Mouse (Mus musculus): ENCODE measurements around the gene Mpnd.

Gene Mpnd

DNA sequence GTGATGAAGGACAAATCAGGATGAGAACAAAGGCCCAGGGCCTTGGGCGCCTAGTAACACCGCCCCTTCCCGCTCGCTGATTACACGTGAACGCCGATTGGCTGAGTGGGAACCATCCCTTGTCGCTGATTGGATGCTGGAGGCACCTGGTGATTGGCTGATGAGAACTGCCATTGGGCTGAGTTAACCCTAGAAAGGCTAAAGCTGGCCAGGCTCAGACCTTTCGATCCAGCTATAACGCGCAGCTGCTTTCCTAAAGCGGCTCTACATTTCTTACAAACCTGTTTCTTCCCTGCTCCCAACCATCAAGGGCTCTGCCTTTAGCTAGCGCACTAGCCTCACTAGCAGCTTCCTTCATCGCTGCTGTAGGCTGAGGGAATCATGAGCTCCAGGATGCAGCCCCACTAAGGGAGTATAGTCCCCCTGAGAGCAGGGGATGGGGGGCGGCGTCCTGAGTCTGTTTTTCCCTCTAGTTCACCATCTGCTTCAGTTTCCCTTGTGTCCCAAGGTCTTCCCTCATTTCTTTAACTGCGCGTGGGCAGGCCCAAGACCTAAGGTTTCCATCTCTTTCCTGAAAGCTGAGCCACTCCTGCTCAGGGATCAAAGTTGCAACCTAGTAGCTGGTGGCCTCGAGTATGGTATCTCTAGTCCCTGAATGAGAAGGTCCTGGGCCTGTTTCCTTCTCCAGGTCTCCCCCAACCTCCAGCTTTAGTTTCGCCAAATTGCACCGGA, 3.0 kb downstream of the Mpnd start:
- POLR2A ChIA-PET: interaction anchor here (0.6 to 5.3 kb wide), 78 partner anchors 8 to 538 kb away, joined by 3 to 97 read pairs (median 5); partner anchors contain the start of genes Sh3gl1 (in 4 of the 4), Yju2 (in 4 of the 4), Hdgfl2 (in 3 of the 4) and Chaf1a (in 2 of the 4)
- CTCF ChIA-PET: interaction anchor here (0.6 to 4.2 kb wide), 41 partner anchors 8 to 342 kb away, joined by 3 to 43 read pairs (median 4); partner anchors contain the start of genes Sh3gl1 (in 4 of the 4), Chaf1a (in 1 of the 4), Hdgfl2 (in 1 of the 4) and Kdm4b (in 1 of the 4)

DNA sequence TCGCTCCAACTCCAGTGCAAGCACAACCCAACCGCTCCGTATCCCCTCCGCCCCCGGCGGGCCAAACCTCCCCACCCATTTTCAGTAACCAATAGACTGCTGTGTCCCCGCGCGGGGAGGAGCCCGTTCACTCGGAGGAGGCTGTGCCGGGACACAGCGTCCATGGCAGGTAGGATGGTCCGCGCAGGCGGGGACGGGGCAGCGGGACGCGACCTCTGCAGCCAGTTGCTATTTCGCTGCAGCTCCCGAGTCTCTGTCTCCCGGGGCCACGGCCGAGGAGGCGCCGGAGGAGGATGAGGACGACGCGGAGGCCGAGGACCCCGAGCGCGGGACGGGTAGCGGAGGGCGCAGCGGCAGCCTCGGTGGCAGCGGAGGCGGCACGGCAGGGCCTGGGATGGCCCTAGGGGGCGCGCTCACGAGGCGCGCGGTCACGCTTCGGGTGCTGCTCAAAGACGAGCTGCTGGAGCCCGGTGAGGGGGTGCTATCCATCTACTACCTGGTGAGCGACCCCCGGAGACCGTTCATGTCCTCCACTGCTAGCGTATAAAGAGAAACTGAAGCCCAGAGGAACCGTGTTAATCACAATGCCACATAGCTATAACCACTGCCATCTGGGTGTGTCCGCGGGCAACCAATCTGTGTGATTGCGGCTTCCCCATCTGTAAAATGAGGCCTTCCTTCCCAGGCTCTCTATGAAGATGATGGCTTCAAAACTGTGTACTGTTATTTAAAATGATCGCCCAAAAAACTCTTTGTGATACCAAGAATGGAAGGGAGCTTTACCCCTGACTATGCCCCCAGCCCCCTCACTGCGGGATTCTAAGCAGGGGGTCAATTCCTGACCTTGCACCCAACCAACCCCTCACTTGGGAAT, 3.8 kb downstream of the Mpnd start:
- CTCF ChIA-PET: interaction anchor here (0.5 to 4.2 kb wide), 65 partner anchors 8 to 525 kb away, joined by 3 to 43 read pairs (median 4); partner anchors contain the start of genes Sh3gl1 (in 4 of the 4), Chaf1a (in 1 of the 4), Dpp9 (in 1 of the 4) and Ebi3 (in 1 of the 4)
- POLR2A ChIA-PET: interaction anchor here (0.6 to 5.3 kb wide), 81 partner anchors 8 to 602 kb away, joined by 3 to 97 read pairs (median 5); partner anchors contain the start of genes Sh3gl1 (in 4 of the 4), Chaf1a (in 3 of the 4), Hdgfl2 (in 3 of the 4) and Yju2 (in 3 of the 4)

DNA sequence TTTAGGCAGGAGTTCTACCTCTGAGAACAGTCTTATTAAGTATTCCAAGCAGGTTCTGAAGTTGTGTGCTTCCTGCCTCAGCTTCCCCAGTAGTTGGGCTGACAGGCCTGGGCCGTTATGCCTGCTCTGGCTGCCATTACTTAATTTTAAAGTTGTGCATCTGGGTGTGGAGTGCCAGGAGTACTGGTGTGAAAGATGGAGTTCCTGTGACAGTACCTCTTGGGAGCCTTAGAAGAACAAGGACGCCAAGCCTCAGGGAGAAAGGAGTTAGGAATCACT, 4.4 kb downstream of the Mpnd start:
- POLR2A ChIA-PET: interaction anchor here (0.6 to 5.3 kb wide), 55 partner anchors 8 to 602 kb away, joined by 3 to 97 read pairs (median 9); partner anchors contain the start of genes Sh3gl1 (in 4 of the 4), Chaf1a (in 3 of the 4), Hdgfl2 (in 3 of the 4) and Yju2 (in 3 of the 4)
- CTCF ChIA-PET: interaction anchor here (0.5 to 4.2 kb wide), 54 partner anchors 8 to 526 kb away, joined by 3 to 43 read pairs (median 4); partner anchors contain the start of genes Sh3gl1 (in 3 of the 4), Chaf1a (in 1 of the 4), Dpp9 (in 1 of the 4) and Ebi3 (in 1 of the 4)

DNA sequence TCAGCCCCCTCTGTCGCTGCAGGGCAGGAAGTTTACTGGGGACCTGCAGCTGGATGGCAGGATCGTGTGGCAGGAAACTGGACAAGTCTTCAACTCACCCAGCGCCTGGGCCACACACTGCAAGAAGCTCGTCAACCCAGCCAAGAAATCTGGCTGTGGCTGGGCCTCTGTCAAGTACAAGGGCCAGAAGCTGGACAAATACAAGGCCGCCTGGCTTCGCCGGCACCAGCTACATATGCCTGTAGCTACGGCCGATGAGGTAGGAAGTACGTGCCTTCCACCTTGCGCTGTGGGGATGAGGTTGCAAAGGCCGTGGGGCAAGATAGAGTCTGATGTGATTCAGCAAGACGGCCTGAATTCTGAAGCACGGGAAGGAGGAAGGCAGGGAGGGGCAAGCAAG, 4.7 kb downstream of the Mpnd start:
- POLR2A ChIA-PET: interaction anchor here (0.7 to 5.3 kb wide), 41 partner anchors 8 to 601 kb away, joined by 3 to 97 read pairs (median 13); partner anchors contain the start of genes Chaf1a (in 3 of the 4), Sh3gl1 (in 3 of the 4), Hdgfl2 (in 2 of the 4) and Ubxn6 (in 2 of the 4)

DNA sequence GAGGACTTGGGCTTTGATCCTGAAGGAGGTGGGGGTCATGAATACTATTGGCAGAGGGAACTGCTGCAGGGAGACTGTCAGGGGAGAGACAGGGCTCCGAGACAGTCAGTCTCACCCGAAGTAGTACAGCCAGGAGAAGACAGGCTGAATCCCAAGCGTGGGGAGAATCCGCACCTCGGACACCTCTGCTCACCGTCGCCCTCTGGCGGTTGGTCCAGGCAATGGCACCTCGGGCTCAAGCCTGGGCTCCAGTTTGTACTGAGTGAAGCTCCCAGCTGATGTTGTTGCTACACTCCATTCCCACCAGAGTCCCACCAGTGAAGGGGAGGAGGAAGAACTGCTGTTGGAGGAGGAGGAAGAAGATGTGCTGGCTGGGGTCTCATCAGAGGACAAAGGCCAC, 5.2 kb downstream of the Mpnd start:
- ChIA-PET CTCF (interaction anchor here (0.6 to 4.2 kb wide), 43 partner anchors 8 to 1336 kb away, joined by 3 to 43 read pairs (median 4); partner anchors contain the start of genes Sh3gl1 (in 3 of the 4), Ebi3 (in 2 of the 4), Chaf1a (in 1 of the 4) and Fsd1 (in 1 of the 4)), POLR2A (interaction anchor here in 3 of 4 experiments (0.6 to 5.3 kb wide), 30 partner anchors 7 to 1096 kb away, joined by 3 to 97 read pairs (median 15); partner anchors contain the start of genes Chaf1a (in 2 of the 3), Sh3gl1 (in 2 of the 3), Hdgfl2 (in 1 of the 3) and Kdm4b (in 1 of the 3))

More for the DNA sequence above, 4.7 kb downstream of the Mpnd start:
- CTCF ChIA-PET: interaction anchor here (0.6 to 4.2 kb wide), 52 partner anchors 8 to 526 kb away, joined by 3 to 43 read pairs (median 4); partner anchors contain the start of genes Sh3gl1 (in 3 of the 4), Chaf1a (in 2 of the 4), Dpp9 (in 1 of the 4) and Ebi3 (in 1 of the 4)

DNA sequence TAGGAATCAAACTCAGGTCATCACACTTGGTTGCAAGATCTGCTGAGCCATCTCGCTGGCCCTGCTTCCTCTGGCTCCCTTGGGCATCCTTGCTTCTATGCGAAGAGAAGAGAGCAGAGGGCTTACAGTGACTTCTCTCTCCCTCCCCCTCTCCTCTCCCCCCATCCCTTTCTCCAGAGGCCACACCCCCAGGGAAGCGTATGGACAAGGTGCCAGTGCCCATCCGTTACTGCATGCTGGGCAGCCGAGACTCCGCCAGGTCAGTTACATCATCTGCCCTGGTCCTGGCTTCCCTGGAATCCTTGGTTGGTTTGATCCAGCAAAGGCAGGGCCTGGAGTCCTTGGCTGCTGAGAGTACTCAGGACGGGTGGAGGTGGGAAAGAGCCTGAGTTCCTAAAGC, 5.9 kb downstream of the Mpnd start:
- ChIA-PET POLR2A (interaction anchor here in 3 of 4 experiments (0.6 to 5.3 kb wide), 14 partner anchors 21 to 1096 kb away, joined by 3 to 97 read pairs (median 16); partner anchors contain the start of genes Chaf1a (in 2 of the 3), Sh3gl1 (in 2 of the 3), Hdgfl2 (in 1 of the 3) and Kdm4b (in 1 of the 3)), CTCF (interaction anchor here (0.6 to 4.2 kb wide), 28 partner anchors 9 to 1337 kb away, joined by 3 to 43 read pairs (median 5); partner anchors contain the start of genes Sh3gl1 (in 3 of the 4), Chaf1a (in 1 of the 4), Ebi3 (in 1 of the 4) and Fsd1 (in 1 of the 4))

DNA sequence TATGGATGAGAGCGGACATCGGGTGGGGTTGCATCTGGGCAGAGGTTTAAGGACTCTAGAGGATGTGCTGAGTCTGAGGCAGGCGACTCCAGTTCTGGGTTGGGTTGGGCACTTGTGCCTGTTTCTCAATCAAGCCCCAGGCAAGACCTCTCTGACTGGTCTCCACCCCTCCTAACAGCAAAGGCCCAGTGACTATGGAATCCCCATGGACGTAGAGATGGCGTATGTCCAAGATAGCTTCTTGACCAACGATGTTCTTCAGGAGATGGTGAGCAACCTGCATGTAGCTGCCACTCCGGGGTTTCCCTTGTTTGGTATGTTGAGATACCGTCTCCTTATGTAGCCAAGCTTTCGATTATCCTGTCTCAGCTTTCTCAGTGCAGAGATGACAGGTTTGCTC, 9.8 kb downstream of the Mpnd start:
- ChIA-PET POLR2A (interaction anchor here in 2 of 4 experiments (0.6 to 8.7 kb wide), 4 partner anchors 14 to 54 kb away, joined by 3 to 73 read pairs (median 47); partner anchors contain the start of gene Sh3gl1 (in 1 of the 2)), CTCF (interaction anchor here in 3 of 4 experiments (0.7 to 1.0 kb wide), 3 partner anchors 58 to 537 kb away, joined by 3 to 5 read pairs (median 3); no protein-coding TSS in a partner anchor)

DNA sequence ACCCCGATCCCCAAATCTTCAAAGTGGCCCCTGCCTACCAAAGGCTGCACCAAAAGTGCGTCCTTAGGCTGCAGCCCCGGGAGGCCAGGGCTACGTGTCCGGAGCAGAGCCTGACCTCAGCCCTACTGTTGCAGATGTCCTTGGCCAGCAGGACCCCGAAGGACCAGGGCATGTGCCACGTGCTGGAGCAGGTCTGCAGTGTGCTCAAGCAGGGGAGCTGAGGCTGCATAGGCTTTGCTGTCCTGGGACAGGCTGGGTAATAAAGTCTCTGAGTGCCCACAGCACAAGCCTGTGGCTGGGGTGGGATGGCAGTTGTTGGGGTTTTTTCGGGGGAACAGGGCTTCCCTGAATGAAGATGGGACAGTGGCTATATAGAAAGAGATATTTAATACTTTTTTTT, 10.9 kb downstream of the Mpnd start:
- CTCF ChIA-PET: interaction anchor here in 2 of 4 experiments (0.5 to 2.9 kb wide), 3 partner anchors 8 to 49 kb away, joined by 3 to 39 read pairs (median 16); partner anchors contain the start of gene Sh3gl1 (in 1 of the 2)

DNA sequence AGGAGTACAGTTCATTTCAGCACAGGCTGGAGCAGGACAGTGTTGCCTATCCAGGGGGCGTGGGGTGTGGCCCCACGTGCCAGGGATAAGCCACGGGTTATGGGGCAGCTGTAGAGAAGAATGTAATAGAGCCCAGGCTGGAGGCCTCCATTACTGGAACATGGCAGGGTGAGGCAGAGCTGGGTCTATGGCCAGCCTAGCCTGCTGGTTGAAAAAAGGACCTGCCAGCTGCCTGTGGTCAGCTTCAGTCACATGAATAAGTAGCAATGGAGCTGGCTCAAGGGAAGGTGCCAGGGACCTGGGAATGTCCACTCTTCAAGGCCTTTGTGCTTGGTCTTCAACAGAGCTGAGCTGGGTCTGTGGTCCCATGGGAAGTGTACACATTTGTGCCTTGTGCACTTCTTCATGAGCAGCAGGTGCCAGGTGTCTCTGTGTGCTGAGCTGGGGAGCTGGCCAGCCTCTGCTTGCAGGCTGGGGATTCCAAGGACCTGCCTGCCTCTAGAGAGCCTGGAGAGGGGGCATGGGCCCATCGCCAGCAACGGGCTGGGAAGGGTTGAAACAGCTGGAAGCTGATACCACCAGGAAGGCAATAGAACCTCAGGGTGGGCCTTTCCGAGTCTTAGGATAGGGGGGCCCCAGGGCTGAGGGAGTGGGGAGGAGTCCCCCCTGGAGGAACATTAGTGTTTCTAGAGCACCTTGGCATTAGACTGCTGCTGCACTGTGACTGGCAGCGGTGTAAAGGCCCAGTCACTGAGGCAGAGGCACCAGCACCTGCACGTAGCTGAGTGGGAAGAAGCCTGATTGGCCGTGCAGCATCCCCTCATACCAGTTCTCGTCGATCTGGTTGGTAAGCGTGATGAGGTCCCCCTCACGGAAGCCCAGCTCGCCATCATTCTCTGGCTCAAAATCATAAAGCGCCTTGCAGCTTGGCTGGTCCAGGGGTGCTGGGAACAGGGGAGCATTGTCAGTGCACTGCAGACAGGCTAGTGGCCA, 11.6 kb downstream of the Mpnd start:
- CTCF ChIA-PET: interaction anchor here in 3 of 4 experiments (0.5 to 2.9 kb wide), 14 partner anchors 9 to 71 kb away, joined by 3 to 39 read pairs (median 5); partner anchors contain the start of genes Sh3gl1 (in 2 of the 3), Fsd1 (in 1 of the 3) and Yju2 (in 1 of the 3)
- POLR2A ChIA-PET: interaction anchor here (0.7 to 8.7 kb wide), 26 partner anchors 8 to 260 kb away, joined by 3 to 73 read pairs (median 5); partner anchors contain the start of genes Chaf1a (in 2 of the 4), Sh3gl1 (in 2 of the 4), Ebi3 (in 1 of the 4) and Hdgfl2 (in 1 of the 4)

More for the DNA sequence above, 10.9 kb downstream of the Mpnd start:
- POLR2A ChIA-PET: interaction anchor here in 3 of 4 experiments (0.8 to 8.7 kb wide), 14 partner anchors 7 to 59 kb away, joined by 3 to 73 read pairs (median 12); partner anchors contain the start of genes Chaf1a (in 2 of the 3), Sh3gl1 (in 2 of the 3) and Ubxn6 (in 1 of the 3)

DNA sequence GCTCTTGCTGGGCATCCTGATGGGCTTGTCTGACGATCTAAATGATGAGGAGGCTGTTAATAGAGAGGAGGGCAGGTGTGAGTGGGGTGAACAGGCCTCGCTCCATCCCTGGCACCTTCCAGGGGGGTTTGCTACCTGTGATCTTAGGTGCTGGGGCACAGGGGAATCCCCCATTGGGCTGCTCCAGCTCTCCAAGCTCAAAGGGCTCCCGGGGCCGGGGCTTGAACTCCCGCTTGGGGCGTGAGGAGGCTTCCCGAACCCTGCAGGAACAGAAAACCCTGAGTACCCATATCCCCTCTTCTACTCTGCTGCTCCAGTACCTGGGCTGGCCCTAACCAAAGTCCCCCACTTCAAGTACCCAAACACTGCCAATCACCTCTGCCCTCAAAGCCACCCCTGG, 12.3 kb downstream of the Mpnd start:
- POLR2A ChIA-PET: interaction anchor here (0.7 to 8.7 kb wide), 46 partner anchors 9 to 308 kb away, joined by 3 to 73 read pairs (median 4); partner anchors contain the start of genes Chaf1a (in 3 of the 4), Sh3gl1 (in 3 of the 4), Ubxn6 (in 2 of the 4) and Yju2 (in 2 of the 4)
- CTCF ChIA-PET: interaction anchor here (0.5 to 2.9 kb wide), 31 partner anchors 8 to 877 kb away, joined by 3 to 39 read pairs (median 4); partner anchors contain the start of genes Sh3gl1 (in 3 of the 4), Hdgfl2 (in 2 of the 4), Chaf1a (in 1 of the 4) and Fsd1 (in 1 of the 4)

DNA sequence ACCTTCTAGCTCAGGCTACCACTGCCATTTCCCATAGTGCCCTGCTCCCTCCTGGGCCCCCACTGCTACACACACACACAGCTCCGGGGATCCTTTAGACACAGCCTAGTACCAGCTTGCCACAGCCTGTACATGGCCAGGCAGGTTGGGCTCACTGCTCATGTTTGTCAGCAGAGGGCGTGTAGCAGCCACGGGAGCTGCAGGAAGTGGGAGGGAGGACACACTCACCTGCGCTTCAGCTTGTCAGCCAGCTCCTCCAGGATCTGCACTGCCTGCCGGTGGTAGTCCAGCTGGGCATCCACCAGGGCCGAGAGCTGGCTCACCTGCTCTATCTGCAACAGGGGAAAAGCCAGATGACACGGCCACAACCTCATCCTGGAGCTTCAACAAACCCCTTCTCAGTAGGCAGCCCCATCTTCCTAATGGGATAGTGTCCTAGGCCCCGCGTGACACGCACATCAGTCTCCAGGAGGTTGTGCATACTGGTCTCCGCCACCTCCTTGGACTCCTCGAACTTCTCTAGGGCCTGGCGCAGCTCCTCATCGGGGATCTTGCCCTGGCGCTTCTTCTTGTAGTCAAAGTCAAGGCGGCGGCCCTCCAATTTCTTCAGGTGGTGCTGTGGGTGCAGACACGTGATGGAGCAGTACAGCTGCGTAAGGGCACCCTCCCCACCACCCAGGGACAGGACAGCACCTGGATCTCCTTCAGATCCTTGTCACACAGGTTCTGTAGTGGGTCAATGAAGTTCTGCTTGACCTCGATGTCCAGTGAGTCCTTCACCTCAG, 13.0 kb downstream of the Mpnd start:
- CTCF ChIA-PET: interaction anchor here (0.5 to 2.9 kb wide), 37 partner anchors 9 to 876 kb away, joined by 3 to 39 read pairs (median 4); partner anchors contain the start of genes Sh3gl1 (in 4 of the 4), Hdgfl2 (in 2 of the 4), Chaf1a (in 1 of the 4) and Ebi3 (in 1 of the 4)
- POLR2A ChIA-PET: interaction anchor here (0.7 to 8.7 kb wide), 45 partner anchors 9 to 307 kb away, joined by 3 to 73 read pairs (median 4); partner anchors contain the start of genes Chaf1a (in 3 of the 4), Sh3gl1 (in 3 of the 4), Ubxn6 (in 2 of the 4) and Yju2 (in 2 of the 4)

DNA sequence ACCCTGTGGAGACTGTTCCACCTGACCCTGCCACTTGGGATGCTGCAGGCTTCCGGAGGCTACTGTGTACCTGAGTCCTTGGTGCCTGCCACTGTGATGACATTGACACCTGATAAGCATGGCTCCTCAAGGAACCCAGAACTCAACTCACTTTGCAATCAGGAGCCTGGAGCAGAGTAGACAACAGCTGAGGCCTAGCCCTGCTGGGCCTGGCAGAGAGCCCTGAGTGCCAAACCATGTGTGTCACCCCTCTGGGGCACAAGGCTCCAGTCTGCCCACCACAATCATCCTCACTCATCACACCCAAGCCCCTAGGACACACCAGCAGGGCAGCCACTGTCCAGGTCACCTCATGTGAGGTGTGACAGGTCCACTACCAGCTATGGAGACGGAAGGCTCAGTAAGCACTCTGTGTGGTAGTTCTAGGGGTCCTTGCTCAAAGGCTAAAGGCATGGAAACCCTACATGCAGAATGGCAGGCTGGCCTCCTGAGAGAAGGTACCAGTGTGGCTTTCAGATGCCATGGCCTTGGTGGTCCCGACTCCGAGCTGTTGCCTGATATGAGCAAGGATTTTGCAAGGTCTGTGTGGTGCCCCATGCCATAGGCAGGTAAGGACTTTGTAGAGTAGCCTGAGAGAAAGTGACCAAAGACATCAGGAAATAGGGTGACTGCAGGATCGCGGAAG, 15.0 kb downstream of the Mpnd start:
- ChIA-PET POLR2A (interaction anchor here in 3 of 4 experiments (0.8 to 8.7 kb wide), 11 partner anchors 9 to 58 kb away, joined by 3 to 73 read pairs (median 4); partner anchors contain the start of genes Sh3gl1 (in 2 of the 3), Chaf1a (in 1 of the 3) and Hdgfl2 (in 1 of the 3)), CTCF (interaction anchor here in 2 of 4 experiments (0.5 to 2.0 kb wide), 3 partner anchors 10 to 19 kb away, joined by 3 to 5 read pairs (median 5); no protein-coding TSS in a partner anchor)

DNA sequence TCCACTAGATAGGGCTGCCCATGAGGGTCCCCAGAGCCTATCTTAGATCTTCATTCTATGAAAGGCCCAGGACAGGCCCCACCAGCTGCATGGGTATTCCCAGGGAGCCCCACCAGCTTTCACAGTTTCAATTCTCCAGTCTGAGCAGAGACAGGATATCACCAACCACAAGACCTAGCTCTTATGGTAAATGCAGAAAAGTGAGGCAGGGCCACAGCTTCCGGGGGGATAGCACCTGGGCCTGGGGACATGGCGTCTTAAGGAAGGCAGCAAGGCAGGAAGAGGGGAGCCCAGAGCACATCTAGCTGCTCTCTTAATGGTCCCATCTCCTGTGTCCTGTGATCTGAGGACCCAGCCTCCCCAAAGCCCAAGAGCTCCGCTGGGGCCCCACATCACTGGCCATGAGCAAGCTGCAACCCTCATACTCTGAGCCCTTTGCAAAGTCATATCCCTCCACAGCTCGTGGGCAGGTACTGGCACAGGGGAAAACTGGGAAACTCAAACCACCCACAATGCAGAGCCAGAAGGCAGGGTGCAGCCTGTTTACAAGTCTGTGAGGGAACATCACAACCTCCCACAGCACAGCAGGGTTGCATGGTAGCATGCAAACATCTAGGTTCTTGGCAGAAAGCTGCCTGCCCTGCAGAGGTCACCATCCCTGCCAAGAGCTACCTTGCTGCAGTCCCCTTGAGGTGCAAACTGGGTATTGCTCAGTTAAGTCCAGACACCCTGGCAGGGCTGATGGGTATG, 15.8 kb downstream of the Mpnd start:
- ChIA-PET POLR2A (interaction anchor here in 3 of 4 experiments (0.7 to 8.7 kb wide), 14 partner anchors 8 to 62 kb away, joined by 3 to 73 read pairs (median 4); partner anchors contain the start of genes Sh3gl1 (in 2 of the 3), Chaf1a (in 1 of the 3), Hdgfl2 (in 1 of the 3) and Yju2 (in 1 of the 3)), CTCF (interaction anchor here in 3 of 4 experiments (0.5 to 2.0 kb wide), 5 partner anchors 10 to 20 kb away, joined by 3 to 5 read pairs (median 5); partner anchors contain the start of gene Sh3gl1 (in 1 of the 3))
